ENCODE assay signal across 8 mouse cellular contexts in the genomic region with DNA sequence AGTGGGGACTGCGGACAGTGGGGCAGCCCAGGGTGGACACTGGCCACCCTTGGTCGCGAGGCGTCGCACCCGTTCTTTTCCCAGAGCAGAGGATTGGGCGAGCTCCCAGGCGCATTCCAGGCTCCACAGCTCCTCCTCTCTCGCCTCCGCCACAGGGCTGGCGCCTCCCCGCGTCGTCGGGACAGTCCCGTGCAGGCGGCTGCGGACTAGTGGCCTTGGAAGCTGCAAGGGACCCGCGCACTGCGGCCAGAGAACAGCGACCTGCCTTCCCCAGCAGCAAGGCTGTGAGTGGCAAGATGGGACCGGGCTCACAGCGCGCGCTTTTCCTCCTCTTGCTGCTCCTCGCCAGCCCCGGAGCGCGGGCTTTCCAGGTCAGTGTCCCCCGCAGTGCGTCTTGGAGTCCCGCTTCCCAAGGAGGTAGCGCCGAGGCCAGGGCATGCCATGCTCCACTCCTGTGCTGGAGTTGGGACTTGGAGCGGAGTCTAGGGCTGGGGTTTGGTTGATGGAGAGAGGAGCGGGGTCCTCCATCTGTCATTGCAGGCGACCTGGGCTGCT. TPM values are rescaled to one million over a fixed set of nuclear protein-coding genes. Genes with fewer than 3 reads are reported as not detected.
DNase-seq lines count a peak whose midpoint lies in the region; ATAC-seq and TF ChIP-seq lines count a peak whose summit lies in the region.

No protein-coding gene starts in this region.

- no peak for TF ChIP-seq POLR2A in myocyte (IDR thresholded peaks at IDR 0.05; ENCODE audit: insufficient read length, low read depth)

- peak overlapping the region; percentile 99 for H3K4me2 ChIP-seq in intestine, embryonic 15.5 days (replicated peaks)
- peak overlapping the region; percentile 81 for H3K4me2 ChIP-seq in myocyte (ENCODE audit: low read depth)

- peak; percentile 22; the same call in 1 of the 2 replicates for ATAC-seq in granulocyte monocyte progenitor cell, adult 5-6 weeks (replicated peaks; ENCODE audit: poor library complexity, severe bottlenecking)
- peak; percentile 81 for ATAC-seq in intestine, embryonic 15.5 days

- no peak overlapping the region for H3ac ChIP-seq in myocyte (ENCODE audit: control insufficient read depth, insufficient read length)

- TF ChIP-seq CTCF in layer of hippocampus, adult 2 months (conservative IDR thresholded peaks at IDR 0.05): peak; percentile 41

- WGBS in intestine, embryonic 15.5 days: under 1% methylated on average over 38 of the region's 38 CpGs

- H3K27ac ChIP-seq in layer of hippocampus, adult 2 months: no peak overlapping the region
- H3K27ac ChIP-seq in intestine, embryonic 15.5 days: no peak overlapping the region

- no peaks in the 10 kb centered on the region for H3K79me2 ChIP-seq in myocyte (ENCODE audit: control insufficient read depth, insufficient read depth)

- DNase-seq in layer of hippocampus, adult 2 months (ENCODE audit: low spot score in 2 of 2): no peak
- DNase-seq in layer of hippocampus, adult 9-10 months (ENCODE audit: low spot score): no peak
- DNase-seq in embryo, embryonic 11.5 days (ENCODE audit: low read depth, low spot score): peak; percentile 22
- DNase-seq in liver: peak; percentile 46
- peak; percentile 51 to 67 for DNase-seq in urinary bladder, postnatal 4 days (ENCODE audit: low spot score in 2 of 2)

- H3K9me3 ChIP-seq in intestine, embryonic 15.5 days: no peaks in the 10 kb centered on the region

- H3K4me1 ChIP-seq in intestine, embryonic 15.5 days (replicated peaks): peaks cover 10% of the 10 kb centered on the region; the same call in 1 of the 2 replicates

- H3K27me3 ChIP-seq in intestine, embryonic 15.5 days (replicated peaks): peaks cover 7% of the 10 kb centered on the region
- peaks cover 16% of the 10 kb centered on the region for H3K27me3 ChIP-seq in myocyte (ENCODE audit: control insufficient read depth, insufficient read depth, insufficient read length)

- no peaks in the 10 kb centered on the region for H3K36me3 ChIP-seq in intestine, embryonic 15.5 days
- no peaks in the 10 kb centered on the region for H3K36me3 ChIP-seq in myocyte (ENCODE audit: control insufficient read depth, insufficient read depth)

- H3K9ac ChIP-seq in intestine, embryonic 15.5 days: peak overlapping the region; percentile 56

- H3K4me3 ChIP-seq in layer of hippocampus, adult 2 months: peak overlapping the region; percentile 53
- peak overlapping the region; percentile 54 for H3K4me3 ChIP-seq in intestine, embryonic 15.5 days (replicated peaks)
- no peak overlapping the region for H3K4me3 ChIP-seq in myocyte

TF ChIP-seq in myocyte, 11 proteins besides CTCF, POLR2A, EP300 and RAD21:
- peak in 1 of 3 experiments; percentile 11 for TF ChIP-seq MYOG (IDR thresholded peaks at IDR 0.05; ENCODE audit: control insufficient read depth in 1 of 3, insufficient read depth in 1 of 3, insufficient read length in 2 of 3, low read depth in 2 of 3)
- TF ChIP-seq TCF3 (IDR thresholded peaks at IDR 0.05; ENCODE audit: insufficient read length, low read depth): no peak

RNA-seq across cellular contexts. Expression of gene Fbln7, which starts 1.1 kb away (rescaled TPM):
- 1 to 10 TPM in 1 of 2 experiments, under 1 TPM in 1; 0.61 to 1.0 TPM for total RNA-seq in layer of hippocampus, adult 2 months (2021)
- total RNA-seq in granulocyte monocyte progenitor cell, adult 5-6 weeks (2014; fragmentation: Nextera tagmentation): not detected in 2 replicates
- not detected in 2 replicates for total RNA-seq in granulocyte monocyte progenitor cell, adult 5-6 weeks (2017)
- polyA plus RNA-seq in intestine, embryonic 15.5 days (2015; fragmentation: Nextera tagmentation; extraction: Ambion mirVana): 8.8 and 9.9 TPM in 2 replicates
- 0.19 TPM for polyA plus RNA-seq in myocyte (2012; fragmentation: generic; extraction: Trizol)

RNA-seq across cellular contexts. Expression of gene Tmem87b, which starts 45.9 kb away (rescaled TPM):
- total RNA-seq in layer of hippocampus, adult 2 months (2021): 10 to 100 TPM; 34.7 to 36.3 TPM
- total RNA-seq in granulocyte monocyte progenitor cell, adult 5-6 weeks (2014; fragmentation: Nextera tagmentation): 11.7 and 18.5 TPM in 2 replicates
- total RNA-seq in granulocyte monocyte progenitor cell, adult 5-6 weeks (2017): 17.7 and 20.8 TPM in 2 replicates
- polyA plus RNA-seq in intestine, embryonic 15.5 days (2015; fragmentation: Nextera tagmentation; extraction: Ambion mirVana): 46.1 and 50.7 TPM in 2 replicates
- 5.4 TPM for polyA plus RNA-seq in myocyte (2012; fragmentation: generic; extraction: Trizol)

Comparison
In these comparisons a context has a peak if more than half of its experiments do, and no peak if none do; other contexts are left out.
1. DNase-seq: peak in embryo, embryonic 11.5 days (single experiment), liver (single experiment) and urinary bladder, postnatal 4 days (2 of 2); none in layer of hippocampus, adult 2 months (0 of 2) and layer of hippocampus, adult 9-10 months (single experiment).